Mouse (Mus musculus) frontal cortex, postnatal 36 days (tissue): ENCODE measurements at regions not wholly inside any gene's neighbourhood (a gene's known extent, or its start where the extent isn't known, plus 50 kb on each side); places are given as distances from the start of the nearest gene placed in this dataset.

ENCODE experiments used
- DNase-seq, 2 experiments: peaks; one replicate each; pipeline ENCODE4 v3.0.0; 2022; ENCODE audit warnings: low spot score in 2 of 2

GRCm38 (mm10) chr9:61173548-61173947, 198.6 kb upstream of the Tle3 start:
- DNase-seq, result no peak

- DNase-seq, result no peak
Observed at GRCm38 (mm10) chr9:61175381-61175780, 196.8 kb upstream of the Tle3 start.

GRCm38 (mm10) chr9:61176856-61177255, 195.3 kb upstream of the Tle3 start:
- DNase-seq, result no peak

GRCm38 (mm10) chr9:61186541-61187420, 185.4 kb upstream of the Tle3 start:
- peak in 1 of 2 experiments; percentile 12 for DNase-seq

- no peak for DNase-seq
Observed at GRCm38 (mm10) chr9:61187713-61188399, 184.3 kb upstream of the Tle3 start.

GRCm38 (mm10) chr9:61189295-61189694, 182.9 kb upstream of the Tle3 start:
- DNase-seq, result no peak

- no peak for DNase-seq
Observed at GRCm38 (mm10) chr9:61199077-61199753, 173.0 kb upstream of the Tle3 start.

GRCm38 (mm10) chr9:61199891-61200290, 172.3 kb upstream of the Tle3 start:
- no peak for DNase-seq

GRCm38 (mm10) chr9:61200295-61200955, 171.7 kb upstream of the Tle3 start:
- no peak for DNase-seq

- DNase-seq, result no peak
Observed at GRCm38 (mm10) chr9:61205049-61205448, 167.1 kb upstream of the Tle3 start.

GRCm38 (mm10) chr9:61206725-61207365, 165.3 kb upstream of the Tle3 start:
- DNase-seq, result no peak

GRCm38 (mm10) chr9:61207423-61208150, 164.6 kb upstream of the Tle3 start:
- no peak for DNase-seq

- DNase-seq, result peak in 1 of 2 experiments; percentile 65
Observed at GRCm38 (mm10) chr9:61211627-61212026, 160.5 kb upstream of the Tle3 start.

GRCm38 (mm10) chr9:61214943-61215342, 157.2 kb upstream of the Tle3 start:
- DNase-seq, result no peak

GRCm38 (mm10) chr9:61216012-61216770, 156.0 kb upstream of the Tle3 start:
- DNase-seq, result peak in 1 of 2 experiments; percentile 25

- DNase-seq, result no peak
Observed at GRCm38 (mm10) chr9:61220017-61220416, 152.1 kb upstream of the Tle3 start.

GRCm38 (mm10) chr9:61222212-61223003, 149.8 kb upstream of the Tle3 start:
- no peak for DNase-seq

- no peak for DNase-seq
Observed at GRCm38 (mm10) chr9:61225020-61225652, 147.0 kb upstream of the Tle3 start.

GRCm38 (mm10) chr9:61225882-61226281, 146.3 kb upstream of the Tle3 start:
- DNase-seq, result no peak
